Mouse (Mus musculus) liver, embryonic 15.5 days (tissue): Measurements from ENCODE around the gene Lsg1. TPM values are rescaled to one million over a fixed set of nuclear protein-coding genes. Genes with fewer than 3 reads are reported as not detected.

Source experiments
- ATAC-seq: fragments of 200-750 bp; cut with Nextera tagmentation; 2 replicates; pipeline ENCODE4 v1.8.0; 2017; ENCODE audit warnings: moderate number of reproducible peaks, mild to moderate bottlenecking, moderate library complexity; ENCODE audit not compliant: insufficient read depth
- H3K27ac ChIP-seq: fragments of 300-500 bp; sonication (generic); replicated peaks from 2 replicates; pipeline ENCODE4 v1.5.1; 2015; ENCODE audit warnings: mild to moderate bottlenecking, inconsistent platforms
- H3K27me3 ChIP-seq: fragments of 300-500 bp; sonication (generic); 2 replicates; pipeline ENCODE4 v1.6.1; 2015; ENCODE audit warnings: mild to moderate bottlenecking, inconsistent platforms
- H3K36me3 ChIP-seq: fragments of 300-500 bp; sonication (generic); replicated peaks from 2 replicates; pipeline ENCODE4 v1.6.1; 2015; ENCODE audit warnings: moderate library complexity, mild to moderate bottlenecking, inconsistent platforms
- H3K4me1 ChIP-seq: fragments of 300-500 bp; sonication (generic); replicated peaks from 2 replicates; pipeline ENCODE4 v1.6.1; 2015; ENCODE audit warnings: inconsistent platforms
- H3K4me2 ChIP-seq: fragments of 300-500 bp; sonication (generic); 2 replicates; pipeline ENCODE4 v1.6.1; 2015; ENCODE audit warnings: moderate library complexity, mild to moderate bottlenecking, inconsistent platforms
- H3K4me3 ChIP-seq: fragments of 300-500 bp; sonication (generic); replicated peaks from 2 replicates; pipeline ENCODE4 v1.5.1; 2015; ENCODE audit warnings: mild to moderate bottlenecking, inconsistent platforms
- H3K9ac ChIP-seq: fragments of 300-500 bp; sonication (generic); 2 replicates; pipeline ENCODE4 v1.6.1; 2015; ENCODE audit warnings: moderate library complexity, mild to moderate bottlenecking, inconsistent platforms
- H3K9me3 ChIP-seq: fragments of 300-500 bp; sonication (generic); replicated peaks from 2 replicates; pipeline ENCODE4 v1.6.1; 2016; ENCODE audit warnings: inconsistent platforms
- WGBS: fragments of 180-500 bp; shearing (Covaris S2); methylation state at CpG from one replicate; pipeline ENCODE4 v1.1.7; 2015; ENCODE audit warnings: mixed read lengths; ENCODE audit not compliant: insufficient replicate concordance; 5-methylcytosine and 5-hydroxymethylcytosine counted together
- polyA plus RNA-seq: library from polyadenylated mRNA; unstranded; fragments of >200 nt; fragmentation: Nextera tagmentation; extraction: Ambion mirVana; gene quantifications from 2 replicates; pipeline ENCODE4 v1.2.1, GENCODE M21; 2015

Gene Lsg1
- polyA plus RNA-seq, 1 experiment from 2014 or later: 20.6 TPM

DNA sequence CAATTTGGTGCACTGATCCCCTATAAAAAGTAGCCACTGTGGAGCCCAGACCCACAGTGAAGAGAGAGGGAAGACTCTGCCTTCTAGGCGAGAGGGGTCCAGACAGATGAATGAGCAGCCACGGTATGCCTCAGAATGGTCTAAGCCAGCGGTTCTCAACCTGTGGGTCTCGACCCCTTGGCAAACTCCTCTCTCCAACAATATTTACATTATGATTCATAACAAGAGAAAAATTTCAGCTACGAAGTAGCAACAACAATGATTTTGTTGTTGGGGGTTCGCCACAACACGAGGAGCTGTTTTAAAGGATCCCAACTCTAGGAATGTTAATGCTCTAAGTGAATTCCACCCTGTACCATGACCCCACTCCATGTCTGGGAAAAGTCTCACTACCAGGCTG lies 25.7 kb upstream of the Lsg1 start:
- no peak for ATAC-seq
- H3K4me3 ChIP-seq: no peak overlapping the region
- no peak overlapping the region for H3K4me2 ChIP-seq
- H3K27me3 ChIP-seq: no peaks in the 10 kb centered on the region
- no peaks in the 10 kb centered on the region for H3K36me3 ChIP-seq
- H3K9ac ChIP-seq: no peak overlapping the region
- H3K27ac ChIP-seq: no peak overlapping the region
- H3K4me1 ChIP-seq: no peaks in the 10 kb centered on the region
- no peaks in the 10 kb centered on the region for H3K9me3 ChIP-seq
- 71% methylated on average over 7 of the region's 7 CpGs for WGBS

DNA sequence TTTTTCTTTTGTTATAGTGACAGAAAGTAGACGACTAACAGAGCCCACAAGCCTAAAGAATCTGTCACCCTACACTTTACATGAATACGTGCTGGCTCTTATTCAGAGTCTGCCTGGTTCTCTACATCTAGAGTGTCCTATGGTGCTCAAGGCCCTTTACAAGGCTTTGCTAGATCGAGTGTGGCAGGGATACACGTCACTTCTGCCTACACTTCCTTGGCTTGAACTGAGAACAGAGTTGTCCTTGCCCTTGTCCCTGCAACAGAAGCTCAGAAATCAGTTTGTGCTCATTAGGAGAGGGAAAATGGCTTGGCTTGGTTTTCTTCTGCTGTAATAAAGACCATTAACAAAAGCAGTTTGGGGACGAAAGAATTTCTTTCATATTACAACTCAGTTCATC lies 23.9 kb upstream of the Lsg1 start:
- Histone ChIP-seq H3K27ac (no peak overlapping the region), H3K4me1 (no peaks in the 10 kb centered on the region), H3K36me3 (no peaks in the 10 kb centered on the region), H3K4me3 (no peak overlapping the region), H3K27me3 (no peaks in the 10 kb centered on the region), H3K4me2 (no peak overlapping the region), H3K9me3 (no peaks in the 10 kb centered on the region), H3K9ac (no peak overlapping the region)
- no peak for ATAC-seq
- 55% methylated on average over 5 of the region's 5 CpGs for WGBS

DNA sequence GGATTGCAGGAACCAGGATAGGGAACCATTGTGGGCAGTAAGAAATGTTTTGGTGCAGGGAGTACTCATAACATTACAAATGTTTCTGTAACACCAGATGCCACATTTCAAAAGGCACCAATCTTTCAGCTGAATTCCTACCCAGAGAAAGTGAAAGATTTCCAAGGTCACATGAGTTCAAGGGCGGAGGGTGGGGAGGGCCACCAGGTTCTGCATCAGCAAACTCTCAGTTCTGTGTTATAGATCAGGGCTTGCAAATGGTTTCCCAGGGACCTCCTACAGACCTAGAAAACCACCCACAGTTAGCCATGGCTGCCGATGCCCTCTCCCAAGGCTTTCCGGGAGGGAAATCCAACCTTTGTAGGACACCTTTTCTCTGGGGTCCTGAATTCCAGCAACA lies 20.5 kb upstream of the Lsg1 start:
- no peak for ATAC-seq
- no peaks in the 10 kb centered on the region for H3K36me3 ChIP-seq
- no peak overlapping the region for H3K27ac ChIP-seq
- H3K4me1 ChIP-seq: peaks cover 6% of the 10 kb centered on the region; the same call in 1 of the 2 replicates
- WGBS: 55% methylated on average over 3 of the region's 3 CpGs
- H3K4me3 ChIP-seq: no peak overlapping the region
- no peaks in the 10 kb centered on the region for H3K9me3 ChIP-seq
- peaks cover 6% of the 10 kb centered on the region for H3K27me3 ChIP-seq
- H3K4me2 ChIP-seq: no peak overlapping the region
- no peak overlapping the region for H3K9ac ChIP-seq

DNA sequence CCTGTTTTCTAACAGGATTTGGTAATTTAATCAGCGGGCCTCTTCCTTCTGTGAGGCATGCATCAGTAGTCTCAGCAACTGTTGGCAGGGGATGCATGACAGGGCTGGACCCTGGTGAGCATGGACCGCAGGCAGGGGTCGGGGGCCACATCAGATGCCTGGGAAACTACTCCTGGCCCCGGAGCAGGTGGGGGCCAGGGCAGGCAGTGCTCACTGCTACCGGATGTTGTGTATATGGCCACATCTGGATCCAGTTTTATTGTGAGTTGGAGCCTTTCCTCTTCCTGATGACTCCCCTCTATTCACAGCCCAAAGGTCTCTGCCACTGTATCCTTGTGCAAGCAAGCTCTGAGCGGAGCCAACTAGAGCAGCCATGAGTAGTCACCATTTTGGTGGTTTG lies 18.1 kb upstream of the Lsg1 start:
- Histone ChIP-seq H3K27ac (no peak overlapping the region), H3K27me3 (peaks cover 30% of the 10 kb centered on the region), H3K9me3 (no peaks in the 10 kb centered on the region), H3K4me2 (no peak overlapping the region), H3K36me3 (no peaks in the 10 kb centered on the region), H3K4me1 (peaks cover 22% of the 10 kb centered on the region), H3K4me3 (no peak overlapping the region), H3K9ac (no peak overlapping the region)
- no peak for ATAC-seq
- 65% methylated on average over 6 of the region's 6 CpGs for WGBS

DNA sequence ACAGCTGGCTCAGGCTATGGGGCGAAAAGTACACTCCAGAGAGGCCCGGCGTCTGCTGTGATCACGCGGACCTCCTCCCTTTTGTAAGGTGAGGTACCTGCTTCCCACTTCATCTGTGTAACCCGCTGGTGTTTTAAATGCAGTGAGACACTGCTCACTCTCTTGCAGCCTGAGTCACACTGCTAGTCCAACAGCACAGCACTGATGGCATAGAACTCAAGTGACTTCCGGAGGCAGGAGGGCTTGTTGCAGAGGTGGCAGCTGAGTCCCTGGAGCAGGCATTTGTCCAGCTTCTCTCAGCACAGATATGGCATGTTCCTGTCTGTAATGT lies 17.4 kb upstream of the Lsg1 start:
- H3K4me2 ChIP-seq: no peak overlapping the region
- no peak for ATAC-seq
- H3K4me3 ChIP-seq: no peak overlapping the region
- 72% methylated on average over 7 of the region's 7 CpGs for WGBS
- no peaks in the 10 kb centered on the region for H3K36me3 ChIP-seq
- H3K9me3 ChIP-seq: no peaks in the 10 kb centered on the region
- H3K27ac ChIP-seq: no peak overlapping the region
- H3K9ac ChIP-seq: no peak overlapping the region
- peaks cover 37% of the 10 kb centered on the region for H3K27me3 ChIP-seq
- H3K4me1 ChIP-seq: peaks cover 24% of the 10 kb centered on the region

DNA sequence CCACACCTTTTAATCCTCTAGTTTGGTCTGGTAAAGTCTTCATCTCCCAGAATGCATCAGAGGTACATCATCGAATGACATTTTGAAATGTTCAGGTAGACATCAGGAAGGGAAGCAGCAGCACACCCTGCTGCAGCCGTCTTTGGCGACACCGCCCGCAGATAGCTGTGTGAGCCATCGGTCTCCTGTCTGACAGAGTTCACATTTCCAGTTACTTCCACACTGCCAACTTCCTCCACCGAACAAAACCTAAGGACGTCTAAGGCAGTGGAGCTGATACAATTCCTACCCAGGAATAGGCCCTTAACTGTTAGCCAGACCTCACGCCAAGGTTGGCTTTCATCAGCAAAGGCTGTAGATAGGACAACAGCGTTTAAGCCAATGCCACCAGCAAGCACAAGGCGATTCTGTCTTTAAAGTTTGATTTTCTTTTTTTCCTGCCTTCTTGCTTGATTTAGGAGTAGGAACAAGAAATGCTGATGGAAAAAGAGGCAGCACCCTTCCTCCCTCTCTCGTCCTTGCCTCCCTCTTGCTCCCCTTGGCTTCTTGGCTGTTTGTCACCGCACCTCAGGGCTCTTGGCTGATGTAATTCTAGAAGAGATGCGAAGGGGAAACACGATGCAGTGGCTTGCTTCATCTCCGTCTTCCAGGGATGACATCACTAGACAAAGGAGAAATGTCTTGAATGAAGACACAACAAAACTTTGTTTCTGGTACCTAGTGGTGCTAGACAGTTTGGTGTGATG lies 16.8 kb upstream of the Lsg1 start:
- Histone ChIP-seq H3K36me3 (no peaks in the 10 kb centered on the region), H3K27me3 (peaks cover 43% of the 10 kb centered on the region), H3K4me1 (peaks cover 24% of the 10 kb centered on the region), H3K4me3 (no peak overlapping the region), H3K9ac (no peak overlapping the region), H3K4me2 (no peak overlapping the region), H3K27ac (no peak overlapping the region), H3K9me3 (no peaks in the 10 kb centered on the region)
- ATAC-seq: no peak
- 62% methylated on average over 16 of the region's 16 CpGs for WGBS

DNA sequence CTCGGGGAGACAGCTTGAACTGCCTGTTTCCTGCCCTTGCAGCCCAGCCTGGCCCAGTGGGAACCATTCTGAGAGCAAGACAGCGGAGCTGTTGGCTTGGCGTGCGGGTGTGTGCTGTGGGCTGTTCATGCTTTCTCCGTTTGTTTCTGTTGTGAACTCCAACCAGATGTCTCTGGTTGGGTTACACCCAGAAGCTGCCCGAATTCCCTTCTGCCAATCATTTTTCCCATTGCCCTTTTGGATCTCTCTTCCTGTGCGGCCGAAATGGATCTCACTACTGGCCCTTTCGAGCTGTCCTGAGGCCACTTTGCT lies 16.1 kb upstream of the Lsg1 start:
- H3K27ac ChIP-seq: no peak overlapping the region; the same call in 1 of the 2 replicates
- WGBS: 51% methylated on average over 9 of the region's 9 CpGs
- no peak overlapping the region for H3K4me3 ChIP-seq
- H3K36me3 ChIP-seq: no peaks in the 10 kb centered on the region
- peak overlapping the region; percentile 36 for H3K4me2 ChIP-seq
- no peaks in the 10 kb centered on the region for H3K9me3 ChIP-seq
- peaks cover 24% of the 10 kb centered on the region for H3K4me1 ChIP-seq
- peaks cover 48% of the 10 kb centered on the region for H3K27me3 ChIP-seq
- H3K9ac ChIP-seq: no peak overlapping the region
- no peak for ATAC-seq

DNA sequence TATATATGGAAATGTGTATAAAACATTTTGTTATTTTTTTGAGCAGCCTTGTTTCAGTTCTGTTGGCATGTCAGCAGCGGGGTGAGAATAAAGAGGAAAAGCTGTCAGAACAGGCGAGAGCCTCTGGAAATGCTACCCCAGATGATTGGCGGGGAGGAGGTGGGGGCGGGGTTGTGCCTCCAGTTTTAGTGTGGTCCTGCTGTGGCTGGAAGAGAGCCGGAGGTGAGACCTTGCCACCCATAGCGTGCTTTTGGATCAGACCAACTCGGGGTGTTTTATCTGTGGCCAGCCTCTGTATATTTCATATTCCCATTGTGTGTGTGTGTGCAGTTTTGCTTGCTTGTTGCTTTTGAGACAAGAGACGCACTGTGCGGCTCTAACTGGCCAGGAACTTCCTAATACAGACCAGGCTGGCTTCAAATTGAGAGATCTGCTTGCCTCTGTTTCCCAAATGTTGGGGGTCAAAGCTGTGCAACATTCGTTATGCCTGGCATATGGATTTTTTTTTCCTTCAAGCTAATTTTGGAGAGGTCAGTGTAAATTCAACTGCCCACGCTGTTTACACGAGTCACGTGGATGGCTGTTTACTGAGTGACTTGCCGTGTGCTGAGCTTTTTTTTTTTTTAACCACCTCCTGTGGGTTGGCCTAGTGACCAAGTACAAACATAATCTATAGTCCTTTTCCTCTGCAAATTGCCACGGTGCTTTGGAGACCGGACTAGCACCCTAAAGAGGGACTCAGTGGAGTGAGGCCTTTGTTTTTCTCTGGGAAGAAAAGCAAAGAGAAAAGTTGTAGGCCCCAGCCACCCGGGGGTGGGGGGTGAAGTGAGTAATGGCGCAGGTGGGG lies 15.5 kb upstream of the Lsg1 start:
- peaks cover 52% of the 10 kb centered on the region for H3K27me3 ChIP-seq
- H3K36me3 ChIP-seq: no peaks in the 10 kb centered on the region
- no peak overlapping the region for H3K4me3 ChIP-seq
- WGBS: 15% methylated on average over 18 of the region's 18 CpGs
- no peak for ATAC-seq
- no peak overlapping the region; the same call in 1 of the 2 replicates for H3K27ac ChIP-seq
- H3K4me1 ChIP-seq: peaks cover 24% of the 10 kb centered on the region
- H3K9ac ChIP-seq: no peak overlapping the region
- H3K9me3 ChIP-seq: no peaks in the 10 kb centered on the region
- peak overlapping the region; percentile 36 for H3K4me2 ChIP-seq

DNA sequence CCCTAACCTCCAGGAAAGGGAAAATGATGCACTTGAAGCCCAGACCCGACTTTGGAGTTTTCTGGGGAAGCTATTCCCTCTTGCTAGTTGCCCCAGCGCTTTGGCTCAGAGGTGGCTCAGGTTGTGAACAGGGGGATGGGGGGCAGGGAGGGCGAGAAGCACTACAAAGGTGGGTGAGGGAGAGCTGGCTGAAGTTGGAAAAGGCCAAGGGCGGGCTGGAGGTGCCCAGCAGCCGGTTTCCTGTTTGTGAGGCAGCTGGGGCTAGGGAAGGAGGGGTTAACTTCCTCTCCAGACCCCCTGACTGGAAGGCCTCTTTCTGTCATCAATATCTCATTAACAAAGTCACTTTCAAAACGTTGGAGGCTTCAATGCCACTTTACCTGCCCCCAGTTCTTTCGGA lies 14.6 kb upstream of the Lsg1 start:
- peak overlapping the region; percentile 57; the same call in 1 of the 2 replicates for H3K4me3 ChIP-seq
- peak overlapping the region; percentile 48; the same call in 1 of the 2 replicates for H3K27ac ChIP-seq
- H3K4me1 ChIP-seq: peaks cover 30% of the 10 kb centered on the region
- peaks cover 61% of the 10 kb centered on the region for H3K27me3 ChIP-seq
- 15% methylated on average over 7 of the region's 7 CpGs for WGBS
- ATAC-seq: no peak
- peak overlapping the region; percentile 70 for H3K4me2 ChIP-seq
- H3K36me3 ChIP-seq: no peaks in the 10 kb centered on the region
- no peak overlapping the region for H3K9ac ChIP-seq
- H3K9me3 ChIP-seq: no peaks in the 10 kb centered on the region

DNA sequence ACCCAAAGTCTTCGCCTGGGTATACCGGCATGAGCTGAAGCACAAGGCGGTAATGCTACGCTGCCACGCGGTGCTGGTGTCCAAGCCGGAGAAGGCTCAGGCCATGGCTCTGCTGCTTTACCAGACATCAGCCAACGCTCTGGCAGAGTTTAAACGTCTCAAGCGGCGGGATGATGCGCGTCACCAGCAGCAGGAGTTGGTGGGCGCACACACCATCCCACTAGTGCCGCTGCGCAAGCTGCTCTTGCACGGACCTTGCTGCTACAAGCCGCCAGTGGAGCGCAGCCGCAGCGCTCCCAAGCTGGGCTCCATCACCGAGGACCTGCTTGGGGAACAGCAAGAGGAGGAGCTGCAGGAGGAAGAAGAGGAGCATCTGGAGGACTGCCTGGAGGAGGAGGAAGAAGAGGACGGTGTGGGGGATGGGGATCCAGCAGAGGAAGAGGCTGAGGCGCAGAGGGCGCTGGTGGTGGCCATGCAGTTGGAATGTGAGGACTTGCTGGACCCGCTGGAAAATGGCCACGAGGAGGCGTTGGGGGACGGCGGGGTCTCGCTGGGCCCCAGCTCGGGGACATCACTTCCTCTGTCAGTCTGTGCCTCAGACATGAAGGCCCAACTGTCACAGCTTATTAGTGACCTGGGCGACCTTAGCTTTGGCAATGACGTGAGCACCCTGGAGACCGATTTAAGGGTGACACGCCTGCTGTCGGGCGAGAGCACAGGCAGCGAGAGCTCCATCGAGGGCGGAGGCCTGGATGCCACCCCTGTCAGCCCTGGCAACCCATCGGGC lies 13.8 kb upstream of the Lsg1 start:
- H3K4me1 ChIP-seq: peaks cover 37% of the 10 kb centered on the region
- H3K9ac ChIP-seq: no peak overlapping the region
- peak overlapping the region; percentile 70 for H3K4me2 ChIP-seq
- no peaks in the 10 kb centered on the region for H3K9me3 ChIP-seq
- H3K27me3 ChIP-seq: peaks cover 68% of the 10 kb centered on the region
- peak overlapping the region; percentile 48; the same call in 1 of the 2 replicates for H3K27ac ChIP-seq
- no peaks in the 10 kb centered on the region for H3K36me3 ChIP-seq
- H3K4me3 ChIP-seq: peak overlapping the region; percentile 57
- WGBS: 6% methylated on average over 42 of the region's 42 CpGs
- no peak for ATAC-seq

DNA sequence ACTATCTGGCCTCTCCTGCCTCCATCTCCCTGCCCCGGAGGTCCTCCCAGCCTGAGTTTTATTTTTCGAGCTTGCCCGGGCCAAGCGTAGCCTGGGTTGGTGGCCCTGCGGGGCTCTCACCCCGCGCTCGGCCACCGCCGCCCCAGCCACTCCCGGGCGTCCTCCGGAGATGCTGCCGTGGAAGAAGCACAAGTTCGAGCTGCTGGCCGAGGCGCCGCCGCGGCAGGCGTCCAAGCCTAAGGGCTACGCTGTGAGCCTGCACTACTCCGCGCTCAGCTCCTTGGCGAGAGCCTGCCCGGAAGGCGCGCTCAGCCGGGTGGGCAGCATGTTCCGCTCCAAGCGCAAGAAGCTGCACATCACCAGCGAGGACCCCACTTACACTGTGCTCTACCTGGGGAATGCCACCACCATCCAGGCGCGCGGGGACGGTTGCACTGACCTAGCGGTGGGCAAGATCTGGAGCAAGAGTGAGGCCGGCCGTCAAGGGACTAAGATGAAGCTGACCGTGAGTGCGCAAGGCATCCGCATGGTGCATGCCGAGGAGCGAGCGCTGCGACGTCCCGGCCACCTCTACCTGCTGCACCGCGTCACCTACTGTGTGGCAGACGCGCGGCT lies 13.1 kb upstream of the Lsg1 start:
- Histone ChIP-seq H3K9me3 (no peaks in the 10 kb centered on the region), H3K4me2 (peak overlapping the region; percentile 70), H3K9ac (no peak overlapping the region), H3K36me3 (no peaks in the 10 kb centered on the region), H3K27me3 (peaks cover 72% of the 10 kb centered on the region), H3K27ac (no peak overlapping the region), H3K4me3 (peak overlapping the region; percentile 57), H3K4me1 (peaks cover 42% of the 10 kb centered on the region)
- WGBS: 1% methylated on average over 53 of the region's 53 CpGs
- ATAC-seq: no peak
